Mouse (Mus musculus) CH12.LX (cell line): ENCODE measurements at regions not wholly inside any gene's neighbourhood (a gene's known extent, or its start where the extent isn't known, plus 50 kb on each side); places are given as distances from the start of the nearest gene placed in this dataset.

Experiments
- DNase-seq: peaks from one replicate; pipeline ENCODE4 v3.0.0-alpha.2; 2013; ENCODE audit errors: extremely low read depth
- H3K27ac ChIP-seq: 2 replicates; pipeline ENCODE4 v1.5.1; 2012; ENCODE audit warnings: low read depth, mild to moderate bottlenecking, control low read depth, moderate library complexity; ENCODE audit not compliant: insufficient read depth
- H3K27me3 ChIP-seq: replicated peaks from 2 replicates; pipeline ENCODE3; 2012; ENCODE audit warnings: inconsistent platforms
- H3K36me3 ChIP-seq, 2 experiments: replicated peaks in 1 of 2; 2 replicates each; pipeline versions ENCODE3 to v1.6.1; 2012; ENCODE audit warnings: inconsistent platforms in 1 of 2, low read length in 1 of 2, mild to moderate bottlenecking in 1 of 2, mixed read lengths in 1 of 2, moderate library complexity in 1 of 2; ENCODE audit not compliant: control insufficient read depth in 1 of 2, insufficient read depth in 1 of 2
- H3K4me1 ChIP-seq, 2 experiments: 2 replicates each; pipeline ENCODE4 v1.6.1; 2012; ENCODE audit warnings: inconsistent platforms in 1 of 2, moderate library complexity in 1 of 2; ENCODE audit not compliant: insufficient read depth in 2 of 2, control insufficient read depth in 1 of 2
- H3K4me2 ChIP-seq: 2 replicates; pipeline ENCODE4 v1.6.1; 2012; ENCODE audit warnings: low read depth, mild to moderate bottlenecking, control low read depth; ENCODE audit not compliant: poor library complexity, insufficient read depth, severe bottlenecking
- H3K4me3 ChIP-seq, 3 experiments: fragments of 150-350 bp in 1 of 3; sonication (generic) in 1 of 3; replicated peaks in 1 of 3; 2 replicates each; pipeline versions ENCODE3 to v1.5.1; 2011 to 2012; ENCODE audit warnings: low read depth in 2 of 3, low read length in 2 of 3, mild to moderate bottlenecking in 2 of 3, moderate library complexity in 2 of 3, control low read depth in 1 of 3, improper control_type of control experiment in 1 of 3, inconsistent platforms in 1 of 3, mixed read lengths in 1 of 3; ENCODE audit not compliant: poor library complexity in 1 of 3
- H3K79me2 ChIP-seq: replicated peaks from 2 replicates; pipeline ENCODE4 v1.6.1; 2012; ENCODE audit warnings: mild to moderate bottlenecking, moderate library complexity; ENCODE audit not compliant: control insufficient read depth, poor library complexity, insufficient read depth, severe bottlenecking; ENCODE audit errors: extremely low read depth
- H3K9ac ChIP-seq: 2 replicates; pipeline ENCODE4 v1.6.1; 2012; ENCODE audit warnings: low read depth, mild to moderate bottlenecking, control low read depth, moderate library complexity; ENCODE audit not compliant: insufficient read depth
- H3K9me3 ChIP-seq: replicated peaks from 2 replicates; pipeline ENCODE3; 2012; ENCODE audit warnings: low read length, inconsistent platforms, mixed read lengths
- BHLHE40 ChIP-seq: IDR thresholded peaks from 2 replicates; pipeline ENCODE4 v1.6.1; 2011; ENCODE audit warnings: mild to moderate bottlenecking, low read depth, low read length, improper control_type of control experiment
- E2F4 ChIP-seq: IDR thresholded peaks from 2 replicates; pipeline ENCODE4 v1.6.1; 2011; ENCODE audit warnings: low read depth, low read length, improper control_type of control experiment; ENCODE audit not compliant: insufficient replicate concordance
- EP300 ChIP-seq: IDR thresholded peaks from 2 replicates; pipeline ENCODE4 v1.6.1; 2011; ENCODE audit warnings: low read length, improper control_type of control experiment
- ETS1 ChIP-seq: conservative IDR thresholded peaks from 2 replicates; pipeline ENCODE4 v1.6.1; 2012; ENCODE audit warnings: low read depth, mild to moderate bottlenecking, inconsistent platforms, low read length, improper control_type of control experiment, moderate library complexity
- GABPA ChIP-seq: IDR thresholded peaks from 2 replicates; pipeline ENCODE4 v1.6.1; 2012; ENCODE audit warnings: low read depth, low read length, improper control_type of control experiment, inconsistent platforms; ENCODE audit not compliant: insufficient replicate concordance
- IRF4 ChIP-seq: IDR thresholded peaks from 2 replicates; pipeline ENCODE4 v1.6.1; 2014; ENCODE audit warnings: low read depth, mild to moderate bottlenecking, inconsistent platforms, low read length, improper control_type of control experiment
- JUN ChIP-seq: IDR thresholded peaks from 2 replicates; pipeline ENCODE4 v1.6.1; 2011; ENCODE audit warnings: low read depth, mild to moderate bottlenecking, low read length, improper control_type of control experiment, moderate library complexity; ENCODE audit not compliant: insufficient read depth
- JUND ChIP-seq: conservative IDR thresholded peaks from 2 replicates; pipeline ENCODE4 v1.6.1; 2011; ENCODE audit warnings: low read depth, low read length, improper control_type of control experiment
- KAT2A ChIP-seq: IDR thresholded peaks from 2 replicates; pipeline ENCODE4 v1.6.1; 2012; ENCODE audit warnings: low read length, improper control_type of control experiment, inconsistent platforms; ENCODE audit not compliant: insufficient replicate concordance
- MAFK ChIP-seq: IDR thresholded peaks from 2 replicates; pipeline ENCODE4 v1.6.1; 2011; ENCODE audit warnings: low read length, improper control_type of control experiment; ENCODE audit not compliant: insufficient replicate concordance
- MAX ChIP-seq: IDR thresholded peaks from 2 replicates; pipeline ENCODE4 v1.6.1; 2011; ENCODE audit warnings: low read length, improper control_type of control experiment
- MAZ ChIP-seq: IDR thresholded peaks from 2 replicates; pipeline ENCODE4 v1.6.1; 2012; ENCODE audit warnings: low read depth, mild to moderate bottlenecking, inconsistent platforms, low read length, improper control_type of control experiment, moderate library complexity
- MXI1 ChIP-seq: IDR thresholded peaks from 2 replicates; pipeline ENCODE4 v1.6.1; 2011; ENCODE audit warnings: mild to moderate bottlenecking, low read depth, low read length, improper control_type of control experiment
- MYC ChIP-seq: IDR thresholded peaks from 2 replicates; pipeline ENCODE4 v1.6.1; 2011; ENCODE audit warnings: low read depth, mild to moderate bottlenecking, improper control_type of control experiment, low read length
- PAX5 ChIP-seq: IDR thresholded peaks from 2 replicates; pipeline ENCODE4 v1.6.1; 2012; ENCODE audit warnings: low read length, inconsistent platforms, mixed read lengths
- POLR2AphosphoS2 ChIP-seq: IDR thresholded peaks from 2 replicates; pipeline ENCODE4 v1.6.1; 2011; ENCODE audit warnings: low read depth, low read length, improper control_type of control experiment
- RCOR1 ChIP-seq: conservative IDR thresholded peaks from 2 replicates; pipeline ENCODE4 v1.6.1; 2012; ENCODE audit warnings: low read depth, mild to moderate bottlenecking, inconsistent platforms, low read length, improper control_type of control experiment
- TCF12 ChIP-seq: IDR thresholded peaks from 2 replicates; pipeline ENCODE4 v1.6.1; 2014; ENCODE audit warnings: low read depth, mild to moderate bottlenecking, inconsistent platforms, low read length, improper control_type of control experiment
- USF1 ChIP-seq: IDR thresholded peaks from 2 replicates; pipeline ENCODE4 v1.6.1; 2014; ENCODE audit warnings: low read depth, mild to moderate bottlenecking, inconsistent platforms, low read length, improper control_type of control experiment
- USF2 ChIP-seq: conservative IDR thresholded peaks from 2 replicates; pipeline ENCODE4 v1.6.1; 2011; ENCODE audit warnings: low read depth, low read length, improper control_type of control experiment
- ZC3H11A ChIP-seq: IDR thresholded peaks from 2 replicates; pipeline ENCODE4 v1.6.1; 2012; ENCODE audit warnings: low read depth, mild to moderate bottlenecking, inconsistent platforms, low read length, improper control_type of control experiment
- ZNF384 ChIP-seq: IDR thresholded peaks from 2 replicates; pipeline ENCODE4 v1.6.1; 2012; ENCODE audit warnings: low read depth, low read length, improper control_type of control experiment, inconsistent platforms
- dilution Hi-C: fragments of 300-500 bp; cut with MboI; formaldehyde crosslinking; loops from 2 replicates; pipeline ENCODE4 v1.14.3; 2020; ENCODE audit warnings: low sequenced_read_pairs; ENCODE audit not compliant: extremely low pct_unique_long_range_greater_than_20kb, extremely low pct_ligation_motif_present
- in situ Hi-C: fragments of 300-500 bp; cut with MboI; formaldehyde crosslinking; loops from 3 replicates; pipeline ENCODE4 v1.14.3; 2019; ENCODE audit warnings: low sequenced_read_pairs, low pct_ligation_motif_present, low pct_unique_long_range_greater_than_20kb, mixed read lengths

GRCm38 (mm10) chr13:59246070-59246469 lies 339.0 kb downstream of the Agtpbp1 start:
- H3K4me3 ChIP-seq = no peak overlapping the region

DNA sequence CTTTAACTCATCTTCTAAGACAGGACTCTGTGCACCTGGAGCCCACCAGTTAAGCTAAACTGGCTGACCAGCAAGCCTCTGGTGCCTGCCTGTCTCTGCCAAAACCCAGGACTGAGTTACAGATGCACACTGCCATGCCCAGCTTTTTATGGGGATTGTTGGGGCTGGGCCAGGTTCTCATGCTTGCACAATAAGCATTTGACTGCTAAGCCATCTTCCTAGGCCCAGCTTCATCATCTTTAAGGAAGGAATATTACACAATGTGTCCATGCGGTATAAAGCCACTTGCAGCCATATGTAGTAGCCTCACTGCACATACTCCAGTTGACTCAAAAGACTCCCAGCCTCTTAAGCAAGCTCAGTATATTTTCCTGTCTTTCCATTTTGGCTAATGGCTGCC lies 340.4 kb downstream of the Agtpbp1 start:
- Histone ChIP-seq H3K27ac (no peak overlapping the region), H3K27me3 (no peaks in the 10 kb centered on the region), H3K4me1 (no peaks in the 10 kb centered on the region), H3K36me3 (no peaks in the 10 kb centered on the region), H3K4me2 (no peak overlapping the region), H3K9me3 (peaks cover 82% of the 10 kb centered on the region), H3K9ac (no peak overlapping the region), H3K4me3 (no peak overlapping the region), H3K79me2 (no peaks in the 10 kb centered on the region)
- dilution Hi-C loops = no loop called here
- in situ Hi-C loops = no loop called here
- TF ChIP-seq ZNF384 = no peak
- TF ChIP-seq KAT2A = no peak
- no peak for TF ChIP-seq MYC
- no peak for TF ChIP-seq POLR2AphosphoS2
- no peak for TF ChIP-seq USF1
- TF ChIP-seq ETS1 = no peak
- no peak for TF ChIP-seq MXI1
- TF ChIP-seq USF2 = no peak
- no peak for TF ChIP-seq MAZ
- no peak for TF ChIP-seq MAX
- no peak for TF ChIP-seq GABPA
- no peak for TF ChIP-seq TCF12
- no peak for TF ChIP-seq JUND
- no peak for TF ChIP-seq BHLHE40
- no peak for TF ChIP-seq MAFK
- no peak for TF ChIP-seq ZC3H11A
- DNase-seq = no peak

More at GRCm38 (mm10) chr13:59246070-59246469, 339.0 kb downstream of the Agtpbp1 start:
- no peak overlapping the region for H3K27ac ChIP-seq
- no peaks in the 10 kb centered on the region for H3K36me3 ChIP-seq
- H3K4me2 ChIP-seq = no peak overlapping the region
- H3K9me3 ChIP-seq = peaks cover 79% of the 10 kb centered on the region
- H3K4me1 ChIP-seq = no peaks in the 10 kb centered on the region
- in situ Hi-C loops (no loop called here), dilution Hi-C loops (no loop called here)
- H3K27me3 ChIP-seq = no peaks in the 10 kb centered on the region
- no peak for DNase-seq
- TF ChIP-seq E2F4 (no peak), BHLHE40 (no peak), RCOR1 (no peak), MAFK (no peak), EP300 (no peak), IRF4 (no peak), JUN (no peak), ZC3H11A (no peak), PAX5 (no peak), GABPA (no peak)
- H3K9ac ChIP-seq = no peak overlapping the region
- no peaks in the 10 kb centered on the region for H3K79me2 ChIP-seq
